Mouse (Mus musculus) forebrain, embryonic 15.5 days (tissue): ENCODE measurements around the gene Bpifb2. TPM values are rescaled to one million over a fixed set of nuclear protein-coding genes. Genes with fewer than 3 reads are reported as not detected.

Experiments used
- ATAC-seq: fragments of 200-750 bp; cut with Nextera tagmentation; replicated peaks from 2 replicates; pipeline ENCODE4 v1.8.0; 2017; ENCODE audit warnings: mild to moderate bottlenecking, moderate TSS enrichment, moderate library complexity
- H3K27ac ChIP-seq: fragments of 300-500 bp; sonication (generic); replicated peaks from 2 replicates; pipeline ENCODE4 v1.5.1; 2015; ENCODE audit warnings: mild to moderate bottlenecking, inconsistent platforms
- H3K27me3 ChIP-seq: fragments of 300-500 bp; sonication (generic); 2 replicates; pipeline ENCODE4 v1.6.1; 2015; ENCODE audit warnings: inconsistent platforms
- H3K36me3 ChIP-seq: fragments of 300-500 bp; sonication (generic); 2 replicates; pipeline ENCODE4 v1.6.1; 2015; ENCODE audit warnings: mild to moderate bottlenecking, inconsistent platforms
- H3K4me1 ChIP-seq: fragments of 300-500 bp; sonication (generic); 2 replicates; pipeline ENCODE4 v1.6.1; 2015; ENCODE audit warnings: inconsistent platforms
- H3K4me2 ChIP-seq: fragments of 300-500 bp; sonication (generic); replicated peaks from 2 replicates; pipeline ENCODE4 v1.6.1; 2015; ENCODE audit warnings: mild to moderate bottlenecking, inconsistent platforms
- H3K4me3 ChIP-seq: fragments of 300-500 bp; sonication (generic); 2 replicates; pipeline ENCODE4 v1.5.1; 2015; ENCODE audit warnings: mild to moderate bottlenecking, inconsistent platforms
- H3K9ac ChIP-seq: fragments of 300-500 bp; sonication (generic); replicated peaks from 2 replicates; pipeline ENCODE4 v1.6.1; 2015; ENCODE audit warnings: mild to moderate bottlenecking, inconsistent platforms
- H3K9me3 ChIP-seq: fragments of 300-500 bp; sonication (generic); 2 replicates; pipeline ENCODE4 v1.6.1; 2016; ENCODE audit warnings: inconsistent platforms
- WGBS: fragments of 180-500 bp; shearing (Covaris S2); methylation state at CpG from one replicate; pipeline ENCODE4 v1.1.7; 2015; ENCODE audit warnings: mixed read lengths; 5-methylcytosine and 5-hydroxymethylcytosine counted together
- polyA plus RNA-seq: library from polyadenylated mRNA; unstranded; fragments of >200 nt; fragmentation: Nextera tagmentation; extraction: Ambion mirVana; gene quantifications from 2 replicates; pipeline ENCODE4 v1.2.1, GENCODE M21; 2015

Gene Bpifb2
- polyA plus RNA-seq, 1 experiment from 2014 or later, result not detected

DNA sequence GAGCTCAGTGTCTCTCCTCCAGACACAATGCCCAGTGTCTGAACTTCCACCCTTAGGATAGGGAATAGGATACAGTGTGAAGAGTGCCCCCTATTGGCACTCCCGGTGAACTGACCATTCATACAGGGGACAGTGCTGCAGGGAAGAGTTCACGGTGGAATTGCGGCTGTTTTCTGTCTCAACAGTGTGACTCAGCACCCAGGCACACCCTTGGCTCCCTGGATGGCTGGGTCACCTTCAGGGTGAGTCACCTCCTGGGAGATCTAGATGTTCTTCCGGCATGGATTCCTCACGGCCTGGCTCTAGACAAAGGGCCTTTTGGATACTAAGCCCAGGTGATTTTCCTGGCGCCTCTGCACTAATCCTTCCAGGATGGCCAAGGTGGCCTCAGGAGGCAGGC lies 60.5 kb downstream of the Bpifb2 start:
- no peaks in the 10 kb centered on the region for H3K36me3 ChIP-seq

DNA sequence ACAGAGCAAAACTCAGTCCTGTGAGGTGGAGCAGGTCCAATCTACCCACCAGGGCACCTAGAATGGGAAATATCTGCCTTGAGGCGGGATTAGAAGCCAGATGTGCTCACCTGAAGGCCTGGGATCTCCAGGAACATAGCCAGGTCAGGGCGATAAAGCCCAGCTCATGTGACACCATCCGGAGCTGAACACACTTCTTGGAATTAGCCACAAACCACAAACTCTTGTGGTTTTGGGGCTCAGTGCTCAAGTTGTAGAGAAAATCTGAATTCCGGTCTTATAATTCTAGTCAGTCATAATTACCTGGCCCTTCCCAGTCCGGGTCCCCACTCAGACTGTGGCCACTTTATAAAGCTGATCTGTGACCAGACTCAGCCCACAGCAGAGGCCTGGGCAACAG lies 63.0 kb downstream of the Bpifb2 start, which contains the start of gene Bpifb4:
TSS of gene Bpifb4 (plus strand) at position 370 of the 400 bp plus-strand sequence.
- ATAC-seq, result no peak
- no peaks in the 10 kb centered on the region for H3K4me1 ChIP-seq
- H3K27me3 ChIP-seq, result no peaks in the 10 kb centered on the region
- no peak within 1 kb of the TSS for H3K9ac ChIP-seq
- no peaks in the 10 kb centered on the region for H3K36me3 ChIP-seq
- no peaks in the 10 kb centered on the region for H3K9me3 ChIP-seq
- H3K4me3 ChIP-seq, result no peak within 1 kb of the TSS
- 81% methylated on average over 5 of the region's 5 CpGs for WGBS
- no peak within 1 kb of the TSS for H3K27ac ChIP-seq
- no peak within 1 kb of the TSS for H3K4me2 ChIP-seq

More for the DNA sequence above, 60.5 kb downstream of the Bpifb2 start:
- 87% methylated on average over 6 of the region's 6 CpGs for WGBS
- Histone ChIP-seq H3K9ac (no peak overlapping the region), H3K4me3 (no peak overlapping the region), H3K4me2 (no peak overlapping the region), H3K9me3 (no peaks in the 10 kb centered on the region), H3K27me3 (no peaks in the 10 kb centered on the region), H3K4me1 (no peaks in the 10 kb centered on the region), H3K27ac (no peak overlapping the region)
- ATAC-seq, result no peak

DNA sequence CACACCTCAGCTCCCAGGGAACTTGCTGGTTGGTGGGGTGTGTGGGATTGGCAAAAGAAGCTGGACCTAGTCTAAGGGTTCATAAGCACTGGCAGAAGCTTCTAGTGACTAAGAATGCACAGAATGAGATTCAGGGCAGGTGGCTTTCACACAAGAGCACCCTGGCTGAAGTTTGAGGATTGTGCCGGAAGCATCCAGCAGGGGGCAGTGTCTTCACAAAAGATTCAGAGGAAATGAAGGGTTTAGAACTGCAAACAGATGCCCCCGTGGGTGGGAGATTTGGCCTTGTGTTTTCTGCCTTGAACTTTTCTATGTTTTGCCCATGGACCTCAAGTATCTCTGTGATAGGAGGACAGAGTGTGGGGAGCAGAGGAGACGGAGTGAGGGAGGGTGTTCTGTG lies 68.7 kb downstream of the Bpifb2 start:
- Histone ChIP-seq H3K9me3 (no peaks in the 10 kb centered on the region), H3K4me2 (no peak overlapping the region), H3K4me1 (no peaks in the 10 kb centered on the region), H3K27me3 (no peaks in the 10 kb centered on the region), H3K4me3 (no peak overlapping the region), H3K27ac (no peak overlapping the region), H3K9ac (no peak overlapping the region), H3K36me3 (no peaks in the 10 kb centered on the region)
- 41% methylated on average over 3 of the region's 3 CpGs for WGBS
- no peak for ATAC-seq

DNA sequence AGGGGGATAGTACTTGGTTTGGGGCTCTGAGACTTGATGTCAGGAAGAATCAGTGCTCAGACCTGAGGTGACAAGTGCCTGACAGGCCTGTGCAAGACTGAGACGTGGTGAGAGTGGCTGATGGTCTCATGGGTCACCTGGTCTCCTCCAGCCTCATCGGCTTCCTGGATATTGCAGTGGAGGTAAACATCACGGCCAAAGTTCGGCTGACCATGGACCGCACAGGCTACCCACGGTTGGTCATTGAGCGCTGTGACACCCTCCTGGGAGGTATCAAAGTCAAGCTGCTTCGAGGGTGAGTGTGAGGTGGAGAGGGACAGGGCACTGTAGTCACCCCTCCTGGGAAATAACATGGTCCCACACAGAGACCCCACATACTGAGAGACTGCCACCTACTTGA lies 69.7 kb downstream of the Bpifb2 start:
- Histone ChIP-seq H3K4me2 (no peak overlapping the region), H3K9me3 (no peaks in the 10 kb centered on the region), H3K27ac (no peak overlapping the region), H3K9ac (no peak overlapping the region), H3K36me3 (no peaks in the 10 kb centered on the region), H3K27me3 (no peaks in the 10 kb centered on the region), H3K4me3 (no peak overlapping the region), H3K4me1 (no peaks in the 10 kb centered on the region)
- WGBS, result 93% methylated on average over 8 of the region's 8 CpGs
- no peak for ATAC-seq

Other genes with a start within 250 kb of the Bpifb2 start
- gene Commd7, start 242.3 kb upstream of the Bpifb2 start, polyA plus RNA-seq, result 98.7 and 104 TPM in 2 replicates
- 3.7 and 3.9 TPM in 2 replicates for gene Dnmt3b, start 225.6 kb upstream of the Bpifb2 start, polyA plus RNA-seq
- not detected in 2 replicates for gene Dnmt3c, start 178.4 kb upstream of the Bpifb2 start, polyA plus RNA-seq
- 399 and 423 TPM in 2 replicates for gene Mapre1, start 133.8 kb upstream of the Bpifb2 start, polyA plus RNA-seq
- not detected in 2 replicates for gene Efcab8, start 95.1 kb upstream of the Bpifb2 start, polyA plus RNA-seq
- gene Sun5, start 4.0 kb upstream of the Bpifb2 start, polyA plus RNA-seq, result not detected in 2 replicates
- not detected in 2 replicates for gene Bpifb6, start 25.3 kb downstream of the Bpifb2 start, polyA plus RNA-seq
- not detected in 2 replicates for gene Bpifb3, start 43.2 kb downstream of the Bpifb2 start, polyA plus RNA-seq
- gene Bpifb4, start 63.2 kb downstream of the Bpifb2 start, polyA plus RNA-seq, result not detected in 2 replicates
- gene Bpifa6, start 99.9 kb downstream of the Bpifb2 start, polyA plus RNA-seq, result not detected in 2 replicates
- not detected in 2 replicates for gene Bpifa2, start 133.2 kb downstream of the Bpifb2 start, polyA plus RNA-seq